Mouse (Mus musculus): ENCODE results near the gene Panx3. TPM values are rescaled to one million over a fixed set of nuclear protein-coding genes. Genes with fewer than 3 reads are reported as not detected.

The Panx3 gene
- polyA plus RNA-seq, 1 experiment from 2014 or later = 57.4 TPM

- H3K4me2 ChIP-seq (ENCODE audit: low read depth, low read length) = no peak overlapping the region
- DNase-seq (ENCODE audit: low spot score) (peak; percentile 40), ATAC-seq (ENCODE audit: low read depth) (peak; percentile 26; the same call in 1 of the 2 replicates)
- H3K9ac ChIP-seq (ENCODE audit: low read depth, low read length) = no peak overlapping the region
- H3K4me3 ChIP-seq (ENCODE audit: low read depth, low read length) = no peak overlapping the region
- H3K27me3 ChIP-seq (replicated peaks; ENCODE audit: control insufficient read depth, insufficient read depth, low read length) = no peaks in the 10 kb centered on the region
- H3K27ac ChIP-seq (replicated peaks; ENCODE audit: low read depth, low read length) = peak overlapping the region; percentile 75
- H3K4me1 ChIP-seq (ENCODE audit: control insufficient read depth, insufficient read depth, low read length) = peaks cover 8% of the 10 kb centered on the region; the same call in 1 of the 2 replicates
- H3K36me3 ChIP-seq (ENCODE audit: control insufficient read depth, insufficient read depth, low read length) = no peaks in the 10 kb centered on the region
- H3K9me3 ChIP-seq (ENCODE audit: control insufficient read depth, low read length) = no peaks in the 10 kb centered on the region
- 46% methylated on average over 4 of the region's 4 CpGs for WGBS
Observed at GRCm38 (mm10) chr9:37669678-37670077, 643 bp upstream of the Panx3 start.

GRCm38 (mm10) chr9:37666045-37666444 lies 3.0 kb downstream of the Panx3 start:
- H3K9ac ChIP-seq (ENCODE audit: low read depth, low read length) = no peak overlapping the region
- no peaks in the 10 kb centered on the region for H3K9me3 ChIP-seq (ENCODE audit: control insufficient read depth, low read length)
- no peaks in the 10 kb centered on the region for H3K36me3 ChIP-seq (ENCODE audit: control insufficient read depth, insufficient read depth, low read length)
- H3K4me3 ChIP-seq (ENCODE audit: low read depth, low read length) = no peak overlapping the region
- no peak for ATAC-seq (ENCODE audit: low read depth)
- no peak for DNase-seq (ENCODE audit: low spot score)
- no peaks in the 10 kb centered on the region for H3K27me3 ChIP-seq (replicated peaks; ENCODE audit: control insufficient read depth, insufficient read depth, low read length)
- peaks cover 8% of the 10 kb centered on the region; the same call in 1 of the 2 replicates for H3K4me1 ChIP-seq (ENCODE audit: control insufficient read depth, insufficient read depth, low read length)
- no peak overlapping the region for H3K27ac ChIP-seq (replicated peaks; ENCODE audit: low read depth, low read length)
- WGBS = 76% methylated on average over 7 of the region's 7 CpGs
- H3K4me2 ChIP-seq (ENCODE audit: low read depth, low read length) = no peak overlapping the region

GRCm38 (mm10) chr9:37664604-37665003 lies 4.4 kb downstream of the Panx3 start:
- Histone ChIP-seq H3K27me3 (replicated peaks; ENCODE audit: control insufficient read depth, insufficient read depth, low read length) (no peaks in the 10 kb centered on the region), H3K4me2 (ENCODE audit: low read depth, low read length) (no peak overlapping the region), H3K36me3 (ENCODE audit: control insufficient read depth, insufficient read depth, low read length) (no peaks in the 10 kb centered on the region), H3K4me3 (ENCODE audit: low read depth, low read length) (no peak overlapping the region), H3K9ac (ENCODE audit: low read depth, low read length) (no peak overlapping the region), H3K4me1 (ENCODE audit: control insufficient read depth, insufficient read depth, low read length) (peaks cover 8% of the 10 kb centered on the region; the same call in 1 of the 2 replicates), H3K27ac (replicated peaks; ENCODE audit: low read depth, low read length) (no peak overlapping the region), H3K9me3 (ENCODE audit: control insufficient read depth, low read length) (no peaks in the 10 kb centered on the region)
- DNase-seq (ENCODE audit: low spot score) = no peak
- 66% methylated on average over 2 of the region's 2 CpGs for WGBS
- ATAC-seq (ENCODE audit: low read depth) = no peak

- peaks cover 8% of the 10 kb centered on the region; the same call in 1 of the 2 replicates for H3K4me1 ChIP-seq (ENCODE audit: control insufficient read depth, insufficient read depth, low read length)
- H3K36me3 ChIP-seq (ENCODE audit: control insufficient read depth, insufficient read depth, low read length) = no peaks in the 10 kb centered on the region
- DNase-seq (ENCODE audit: low spot score) = no peak
- 50% methylated on average over 1 of the region's 1 CpGs for WGBS
- no peak for ATAC-seq (ENCODE audit: low read depth)
- no peak overlapping the region for H3K4me3 ChIP-seq (ENCODE audit: low read depth, low read length)
- H3K9me3 ChIP-seq (ENCODE audit: control insufficient read depth, low read length) = no peaks in the 10 kb centered on the region
- H3K4me2 ChIP-seq (ENCODE audit: low read depth, low read length) = no peak overlapping the region
- no peak overlapping the region for H3K9ac ChIP-seq (ENCODE audit: low read depth, low read length)
- no peak overlapping the region for H3K27ac ChIP-seq (replicated peaks; ENCODE audit: low read depth, low read length)
- no peaks in the 10 kb centered on the region for H3K27me3 ChIP-seq (replicated peaks; ENCODE audit: control insufficient read depth, insufficient read depth, low read length)
Observed at GRCm38 (mm10) chr9:37663210-37663609, 5.8 kb downstream of the Panx3 start.

- no peak for ATAC-seq (ENCODE audit: low read depth)
- Histone ChIP-seq H3K9ac (ENCODE audit: low read depth, low read length) (no peak overlapping the region), H3K4me2 (ENCODE audit: low read depth, low read length) (no peak overlapping the region), H3K27ac (replicated peaks; ENCODE audit: low read depth, low read length) (no peak overlapping the region), H3K9me3 (ENCODE audit: control insufficient read depth, low read length) (no peaks in the 10 kb centered on the region), H3K4me1 (ENCODE audit: control insufficient read depth, insufficient read depth, low read length) (peaks cover 5% of the 10 kb centered on the region; the same call in 1 of the 2 replicates), H3K36me3 (ENCODE audit: control insufficient read depth, insufficient read depth, low read length) (peaks cover 9% of the 10 kb centered on the region), H3K4me3 (ENCODE audit: low read depth, low read length) (no peak overlapping the region), H3K27me3 (replicated peaks; ENCODE audit: control insufficient read depth, insufficient read depth, low read length) (no peaks in the 10 kb centered on the region)
- no peak for DNase-seq (ENCODE audit: low spot score)
- WGBS = 79% methylated on average over 6 of the region's 6 CpGs
Observed at GRCm38 (mm10) chr9:37659413-37659812, 9.6 kb downstream of the Panx3 start.

GRCm38 (mm10) chr9:37656931-37657481 lies 12.0 kb downstream of the Panx3 start, which contains the start of gene Tbrg1:
Gene Tbrg1 (minus strand): TSS chr9:37657312.
- peak; percentile 96 for DNase-seq (ENCODE audit: low spot score)
- peak within 1 kb of the TSS; percentile 83 for H3K9ac ChIP-seq (ENCODE audit: low read depth, low read length)
- WGBS = under 1% methylated on average over 36 of the region's 36 CpGs
- no peaks in the 10 kb centered on the region for H3K27me3 ChIP-seq (replicated peaks; ENCODE audit: control insufficient read depth, insufficient read depth, low read length)
- H3K4me2 ChIP-seq (ENCODE audit: low read depth, low read length) = peak within 1 kb of the TSS; percentile 82
- ATAC-seq (ENCODE audit: low read depth) = peak; percentile 94
- no peaks in the 10 kb centered on the region for H3K9me3 ChIP-seq (ENCODE audit: control insufficient read depth, low read length)
- H3K36me3 ChIP-seq (ENCODE audit: control insufficient read depth, insufficient read depth, low read length) = peaks cover 33% of the 10 kb centered on the region
- peak within 1 kb of the TSS; percentile 94 for H3K27ac ChIP-seq (replicated peaks; ENCODE audit: low read depth, low read length)
- peak within 1 kb of the TSS; percentile 78 for H3K4me3 ChIP-seq (ENCODE audit: low read depth, low read length)
- H3K4me1 ChIP-seq (ENCODE audit: control insufficient read depth, insufficient read depth, low read length) = peaks cover 5% of the 10 kb centered on the region; the same call in 1 of the 2 replicates

GRCm38 (mm10) chr9:37656439-37656881 lies 12.6 kb downstream of the Panx3 start:
- Histone ChIP-seq H3K9ac (ENCODE audit: low read depth, low read length) (peak overlapping the region; percentile 83), H3K27me3 (replicated peaks; ENCODE audit: control insufficient read depth, insufficient read depth, low read length) (no peaks in the 10 kb centered on the region), H3K36me3 (ENCODE audit: control insufficient read depth, insufficient read depth, low read length) (peaks cover 36% of the 10 kb centered on the region), H3K4me3 (ENCODE audit: low read depth, low read length) (peak overlapping the region; percentile 78), H3K9me3 (ENCODE audit: control insufficient read depth, low read length) (no peaks in the 10 kb centered on the region), H3K27ac (replicated peaks; ENCODE audit: low read depth, low read length) (peak overlapping the region; percentile 94), H3K4me2 (ENCODE audit: low read depth, low read length) (peak overlapping the region; percentile 82), H3K4me1 (ENCODE audit: control insufficient read depth, insufficient read depth, low read length) (peaks cover 5% of the 10 kb centered on the region; the same call in 1 of the 2 replicates)
- no peak for DNase-seq (ENCODE audit: low spot score)
- ATAC-seq (ENCODE audit: low read depth) = 0 out of 2 replicates have a peak, but pooled peaks have one; percentile 7
- under 1% methylated on average over 10 of the region's 10 CpGs for WGBS

- Histone ChIP-seq H3K9me3 (ENCODE audit: control insufficient read depth, low read length) (no peaks in the 10 kb centered on the region), H3K9ac (ENCODE audit: low read depth, low read length) (peak overlapping the region; percentile 83), H3K27ac (replicated peaks; ENCODE audit: low read depth, low read length) (peak overlapping the region; percentile 94; the same call in 1 of the 2 replicates), H3K4me1 (ENCODE audit: control insufficient read depth, insufficient read depth, low read length) (peaks cover 5% of the 10 kb centered on the region; the same call in 1 of the 2 replicates), H3K27me3 (replicated peaks; ENCODE audit: control insufficient read depth, insufficient read depth, low read length) (no peaks in the 10 kb centered on the region), H3K36me3 (ENCODE audit: control insufficient read depth, insufficient read depth, low read length) (peaks cover 41% of the 10 kb centered on the region), H3K4me2 (ENCODE audit: low read depth, low read length) (peak overlapping the region; percentile 82), H3K4me3 (ENCODE audit: low read depth, low read length) (peak overlapping the region; percentile 78)
- 58% methylated on average over 8 of the region's 8 CpGs for WGBS
- ATAC-seq (ENCODE audit: low read depth) = no peak
- DNase-seq (ENCODE audit: low spot score) = no peak
Observed at GRCm38 (mm10) chr9:37655961-37656360, 13.1 kb downstream of the Panx3 start.

GRCm38 (mm10) chr9:37653836-37654235 lies 15.2 kb downstream of the Panx3 start:
- WGBS = 81% methylated on average over 5 of the region's 5 CpGs
- no peak for ATAC-seq (ENCODE audit: low read depth)
- H3K9ac ChIP-seq (ENCODE audit: low read depth, low read length) = no peak overlapping the region

More at GRCm38 (mm10) chr9:37653836-37654235, 15.2 kb downstream of the Panx3 start:
- peaks cover 5% of the 10 kb centered on the region; the same call in 1 of the 2 replicates for H3K4me1 ChIP-seq (ENCODE audit: control insufficient read depth, insufficient read depth, low read length)
- no peak overlapping the region for H3K27ac ChIP-seq (replicated peaks; ENCODE audit: low read depth, low read length)
- H3K36me3 ChIP-seq (ENCODE audit: control insufficient read depth, insufficient read depth, low read length) = peaks cover 63% of the 10 kb centered on the region
- H3K4me2 ChIP-seq (ENCODE audit: low read depth, low read length) = no peak overlapping the region
- no peak overlapping the region for H3K4me3 ChIP-seq (ENCODE audit: low read depth, low read length)
- no peaks in the 10 kb centered on the region for H3K27me3 ChIP-seq (replicated peaks; ENCODE audit: control insufficient read depth, insufficient read depth, low read length)
- no peak for DNase-seq (ENCODE audit: low spot score)
- no peaks in the 10 kb centered on the region for H3K9me3 ChIP-seq (ENCODE audit: control insufficient read depth, low read length)

Data from embryonic facial prominence, embryonic 14.5 days (tissue).